Mouse (Mus musculus) CD4-positive helper T cell, adult 2 months (primary cell): ENCODE measurements around the gene Olfr924.
"Not testable (repeated sequence)": the region's sequence is repeated elsewhere in the genome, so short reads cannot be mapped to it uniquely, and the experiment has no call there.

Source experiments
- DNase-seq: peaks from one replicate; pipeline ENCODE4 v3.0.0-alpha.2; 2012; ENCODE audit warnings: low read depth, missing footprints, low spot score

Olfr924 gene

DNA sequence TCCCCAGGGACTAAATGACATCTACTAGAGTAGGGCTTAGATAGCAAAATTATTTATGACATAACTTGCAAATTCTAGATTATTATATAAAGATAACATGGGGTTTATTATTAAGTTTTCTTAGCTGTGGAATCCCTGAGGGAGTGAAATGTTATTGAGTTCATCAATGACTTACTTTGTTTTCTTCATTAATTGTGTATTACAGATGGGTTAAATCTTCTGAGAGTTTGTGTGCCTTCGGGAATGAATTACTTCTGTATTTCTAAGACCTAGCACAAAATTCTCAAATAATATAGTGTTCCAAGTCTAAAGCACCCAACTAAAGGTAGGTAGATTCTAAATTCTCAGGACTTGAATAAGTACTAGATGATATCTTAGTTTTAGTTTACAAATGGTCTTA, at the start of gene Olfr924:
Gene Olfr924 (plus strand): TSS at position 301 of the 400 bp plus-strand sequence.
- DNase-seq = no peak

DNA sequence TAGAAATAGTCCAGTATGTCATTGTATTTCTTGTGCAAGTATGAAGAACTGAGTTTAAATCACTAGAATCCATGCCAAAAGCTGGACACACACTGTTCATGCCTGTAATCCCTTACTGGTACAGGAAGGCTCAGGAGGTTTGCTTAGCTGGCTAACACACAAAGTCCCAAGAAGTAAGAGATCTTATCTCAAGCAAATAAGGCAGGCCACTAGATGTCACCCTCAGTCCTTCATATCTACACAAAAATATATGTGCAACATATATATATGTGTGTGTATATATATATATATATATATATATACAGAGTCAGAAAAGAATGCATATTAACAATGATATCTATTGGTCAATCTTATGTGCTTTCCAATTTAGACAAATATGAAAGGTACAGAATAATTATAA, 38.6 kb upstream of the Olfr924 start:
- no peak for DNase-seq

GRCm38 (mm10) chr9:38814314-38814713, 29.9 kb upstream of the Olfr924 start, which contains the start of gene Olfr922:
TSS of gene Olfr922 (plus strand) at chr9:38814614.
- DNase-seq = no peak

GRCm38 (mm10) chr9:38815458-38815986, 28.7 kb upstream of the Olfr924 start:
- no peak for DNase-seq

- DNase-seq = no peak
Observed at GRCm38 (mm10) chr9:38826245-38826644, 18.0 kb upstream of the Olfr924 start, which contains the start of gene Olfr923. TSS of gene Olfr923 (plus strand) at chr9:38826545.

DNA sequence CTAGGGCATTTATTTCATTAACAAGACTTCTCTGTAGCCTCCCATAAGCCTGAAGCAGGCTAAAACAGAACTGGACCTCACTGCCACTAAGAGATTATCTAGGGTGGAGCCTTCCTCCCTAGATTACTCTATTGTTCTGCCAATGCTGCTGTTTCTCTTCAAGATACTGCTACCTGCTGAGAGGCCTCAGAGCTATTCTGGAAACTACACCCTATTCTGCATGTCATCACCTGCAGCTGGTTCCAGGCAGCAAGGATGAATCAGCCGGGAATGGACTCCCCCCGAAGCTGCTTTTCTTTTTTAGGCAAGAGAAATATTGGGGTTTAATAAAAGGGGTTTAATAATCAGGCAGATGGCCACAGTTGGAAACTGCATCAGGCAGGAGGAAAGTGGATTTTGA, 11.2 kb upstream of the Olfr924 start:
- no peak for DNase-seq

DNA sequence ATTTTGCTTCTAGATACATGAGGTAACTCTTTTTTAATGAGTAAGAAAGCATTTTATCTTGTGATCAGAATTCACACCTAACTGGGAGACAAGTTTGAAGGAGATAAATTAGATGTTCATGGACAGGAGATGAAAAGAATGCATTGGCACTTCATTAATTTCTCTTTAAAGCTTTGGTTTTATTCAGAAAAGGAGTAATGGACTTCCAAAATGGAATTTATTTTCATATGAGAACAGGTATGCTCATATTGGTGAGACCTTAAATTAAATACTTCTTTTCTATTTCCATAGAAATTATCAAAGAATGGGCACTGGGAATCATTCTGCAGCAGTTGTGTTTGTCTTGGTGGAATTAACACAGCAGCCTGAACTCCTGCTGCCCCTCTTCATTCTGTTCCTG, 10.5 kb downstream of the Olfr924 start, which contains the start of gene Olfr26:
Gene Olfr26 (plus strand): TSS at position 301 of the 400 bp plus-strand sequence.
- DNase-seq = no peak

DNA sequence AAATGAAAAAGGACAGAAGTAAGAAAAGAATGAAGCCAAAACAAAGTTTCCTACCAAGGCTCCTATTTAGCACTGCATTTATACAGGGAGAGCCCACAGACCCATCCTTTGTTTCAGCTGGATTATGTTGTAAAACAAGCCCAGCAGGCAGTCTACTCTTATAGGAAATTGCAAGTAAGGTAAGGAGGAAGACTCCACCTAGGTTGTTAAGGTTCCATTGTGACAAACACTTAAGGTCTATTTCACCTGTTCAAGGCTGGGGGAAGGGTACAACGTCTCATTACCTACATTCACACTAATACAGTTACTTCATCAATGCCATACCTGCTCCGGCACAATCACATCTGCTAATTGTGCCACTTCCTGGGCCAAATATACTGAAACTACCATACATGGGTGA, 30.6 kb downstream of the Olfr924 start:
- not testable (repeated sequence) for DNase-seq

GRCm38 (mm10) chr9:38876826-38877225, 32.6 kb downstream of the Olfr924 start, which contains the start of gene Olfr926:
TSS of gene Olfr926 (plus strand) at chr9:38877126.
- no peak for DNase-seq
